Mouse (Mus musculus): Measurements from ENCODE around the gene Trim63. TPM values are rescaled to one million over a fixed set of nuclear protein-coding genes. Genes with fewer than 3 reads are reported as not detected.

The Trim63 gene
- polyA plus RNA-seq, 1 experiment from 2014 or later = 3.7 TPM

Other genes with a start within 250 kb of the Trim63 start
- gene Cd52, start 220.0 kb upstream of the Trim63 start, polyA plus RNA-seq (2015; fragmentation: Nextera tagmentation; extraction: Ambion mirVana) = 12.0 and 12.2 TPM in 2 replicates
- gene Ubxn11, start 212.6 kb upstream of the Trim63 start, polyA plus RNA-seq (2015; fragmentation: Nextera tagmentation; extraction: Ambion mirVana) = 10.5 and 11.1 TPM in 2 replicates
- gene Sh3bgrl3, start 186.3 kb upstream of the Trim63 start, polyA plus RNA-seq (2015; fragmentation: Nextera tagmentation; extraction: Ambion mirVana) = 395 and 412 TPM in 2 replicates
- 106 and 125 TPM in 2 replicates for gene Cep85, start 128.0 kb upstream of the Trim63 start, polyA plus RNA-seq (2015; fragmentation: Nextera tagmentation; extraction: Ambion mirVana)
- 0.24 and 0.30 TPM in 2 replicates for gene Gm7534, start 112.1 kb upstream of the Trim63 start, polyA plus RNA-seq (2015; fragmentation: Nextera tagmentation; extraction: Ambion mirVana)
- 0.30 and 0.55 TPM in 2 replicates for gene Catsper4, start 87.7 kb upstream of the Trim63 start, polyA plus RNA-seq (2015; fragmentation: Nextera tagmentation; extraction: Ambion mirVana)
- 7.3 and 8.3 TPM in 2 replicates for gene Cnksr1, start 76.7 kb upstream of the Trim63 start, polyA plus RNA-seq (2015; fragmentation: Nextera tagmentation; extraction: Ambion mirVana)
- gene E130218I03Rik, start 71.5 kb upstream of the Trim63 start, polyA plus RNA-seq (2015; fragmentation: Nextera tagmentation; extraction: Ambion mirVana) = 0.26 and 0.68 TPM in 2 replicates
- 15.6 and 15.8 TPM in 2 replicates for gene Zfp593, start 69.5 kb upstream of the Trim63 start, polyA plus RNA-seq (2015; fragmentation: Nextera tagmentation; extraction: Ambion mirVana)
- gene Gm30191, start 68.2 kb upstream of the Trim63 start, polyA plus RNA-seq (2015; fragmentation: Nextera tagmentation; extraction: Ambion mirVana) = not detected in 2 replicates
- 10.6 and 12.1 TPM in 2 replicates for gene Grrp1, start 61.0 kb upstream of the Trim63 start, polyA plus RNA-seq (2015; fragmentation: Nextera tagmentation; extraction: Ambion mirVana)
- 21.6 TPM in 2 replicates for gene Pdik1l, start 27.2 kb upstream of the Trim63 start, polyA plus RNA-seq (2015; fragmentation: Nextera tagmentation; extraction: Ambion mirVana)
- 0.73 and 1.1 TPM in 2 replicates for gene Slc30a2, start 28.1 kb downstream of the Trim63 start, polyA plus RNA-seq (2015; fragmentation: Nextera tagmentation; extraction: Ambion mirVana)
- gene Extl1, start 68.7 kb downstream of the Trim63 start, polyA plus RNA-seq (2015; fragmentation: Nextera tagmentation; extraction: Ambion mirVana) = 0.33 and 0.53 TPM in 2 replicates
- 14.0 and 15.7 TPM in 2 replicates for gene Pafah2, start 81.2 kb downstream of the Trim63 start, polyA plus RNA-seq (2015; fragmentation: Nextera tagmentation; extraction: Ambion mirVana)
- 1,708 and 1,728 TPM in 2 replicates for gene Stmn1, start 153.2 kb downstream of the Trim63 start, polyA plus RNA-seq (2015; fragmentation: Nextera tagmentation; extraction: Ambion mirVana)
- gene Paqr7, start 181.6 kb downstream of the Trim63 start, polyA plus RNA-seq (2015; fragmentation: Nextera tagmentation; extraction: Ambion mirVana) = 3.2 and 3.5 TPM in 2 replicates
- 16.7 and 17.8 TPM in 2 replicates for gene Aunip, start 195.9 kb downstream of the Trim63 start, polyA plus RNA-seq (2015; fragmentation: Nextera tagmentation; extraction: Ambion mirVana)
- 112 and 115 TPM in 2 replicates for gene Mtfr1l, start 220.3 kb downstream of the Trim63 start, polyA plus RNA-seq (2015; fragmentation: Nextera tagmentation; extraction: Ambion mirVana)
- 10.2 and 11.6 TPM in 2 replicates for gene Selenon, start 237.0 kb downstream of the Trim63 start, polyA plus RNA-seq (2015; fragmentation: Nextera tagmentation; extraction: Ambion mirVana)

All from kidney, embryonic 15.5 days (tissue).